Mouse (Mus musculus): Measurements from ENCODE around the gene Tmem106a.
A peak's percentile ranks its signal among the peaks of the same experiment; 100 is the strongest.
"Not testable (repeated sequence)": the region's sequence is repeated elsewhere in the genome, so short reads cannot be mapped to it uniquely, and the experiment has no call there.

The Tmem106a gene

GRCm38 (mm10) chr11:101602491-101602890 is 20.4 kb downstream of the Tmem106a start:
- DNase-seq (ENCODE audit: low read depth): peak; percentile 90

- no peak for DNase-seq (ENCODE audit: low read depth)
Measured at GRCm38 (mm10) chr11:101604116-101604515, 22.1 kb downstream of the Tmem106a start.

- DNase-seq (ENCODE audit: low read depth): peak; percentile 84
Measured at GRCm38 (mm10) chr11:101604531-101605453, 22.8 kb downstream of the Tmem106a start.

- not testable (repeated sequence) for DNase-seq (ENCODE audit: low read depth)
Measured at GRCm38 (mm10) chr11:101607134-101607533, 25.1 kb downstream of the Tmem106a start.

- no peak for DNase-seq (ENCODE audit: low read depth)
Measured at GRCm38 (mm10) chr11:101610445-101610844, 28.4 kb downstream of the Tmem106a start.

- no peak for DNase-seq (ENCODE audit: low read depth)
Measured at GRCm38 (mm10) chr11:101613596-101613995, 31.6 kb downstream of the Tmem106a start.

GRCm38 (mm10) chr11:101614116-101614515 is 32.1 kb downstream of the Tmem106a start:
- no peak for DNase-seq (ENCODE audit: low read depth)

- DNase-seq (ENCODE audit: low read depth): no peak
Measured at GRCm38 (mm10) chr11:101615380-101615779, 33.3 kb downstream of the Tmem106a start.

- no peak for DNase-seq (ENCODE audit: low read depth)
Measured at GRCm38 (mm10) chr11:101616104-101616503, 34.1 kb downstream of the Tmem106a start.

GRCm38 (mm10) chr11:101616948-101617767 is 35.1 kb downstream of the Tmem106a start:
- no peak for DNase-seq (ENCODE audit: low read depth)

- DNase-seq (ENCODE audit: low read depth): peak; percentile 48
Measured at GRCm38 (mm10) chr11:101617849-101618248, 35.8 kb downstream of the Tmem106a start.

GRCm38 (mm10) chr11:101618596-101618995 is 36.6 kb downstream of the Tmem106a start:
- no peak for DNase-seq (ENCODE audit: low read depth)

- DNase-seq (ENCODE audit: low read depth): not testable (repeated sequence)
Measured at GRCm38 (mm10) chr11:101620022-101620655, 38.1 kb downstream of the Tmem106a start.

GRCm38 (mm10) chr11:101626649-101626994 is 44.6 kb downstream of the Tmem106a start:
- DNase-seq (ENCODE audit: low read depth): no peak

- peak; percentile 80 for DNase-seq (ENCODE audit: low read depth)
Measured at GRCm38 (mm10) chr11:101626995-101627856, 45.2 kb downstream of the Tmem106a start, which contains the start of gene Rdm1. Gene Rdm1, plus strand, starts transcription at chr11:101627195.

GRCm38 (mm10) chr11:101627857-101628559 is 46.0 kb downstream of the Tmem106a start:
- peak; percentile 92 for DNase-seq (ENCODE audit: low read depth)

- not testable (repeated sequence) for DNase-seq (ENCODE audit: low read depth)
Measured at GRCm38 (mm10) chr11:101628733-101629417, 46.8 kb downstream of the Tmem106a start.

- no peak for DNase-seq (ENCODE audit: low read depth)
Measured at GRCm38 (mm10) chr11:101635660-101636059, 53.6 kb downstream of the Tmem106a start.

- no peak for DNase-seq (ENCODE audit: low read depth)
Measured at GRCm38 (mm10) chr11:101639761-101640160, 57.7 kb downstream of the Tmem106a start.

Measured in c-Kit-positive CD71-negative TER-119-negative erythroid progenitor cells, embryonic 14.5 days (primary cell).